Mouse (Mus musculus): ENCODE measurements at regions not wholly inside any gene's neighbourhood (a gene's known extent, or its start where the extent isn't known, plus 50 kb on each side); places are given as distances from the start of the nearest gene placed in this dataset.

- TF ChIP-seq CTCF (IDR thresholded peaks at IDR 0.05; ENCODE audit: low read depth, low read length), result no peak
- TF ChIP-seq TAL1 (conservative IDR thresholded peaks at IDR 0.05; ENCODE audit: low read depth, low read length), result no peak
Measured at GRCm38 (mm10) chr6:98132931-98133330, 209.6 kb downstream of the Gm765 start.
